Mouse (Mus musculus): ENCODE measurements at regions not wholly inside any gene's neighbourhood (a gene's known extent, or its start where the extent isn't known, plus 50 kb on each side); places are given as distances from the start of the nearest gene placed in this dataset.
"Not testable (repeated sequence)": the region's sequence is repeated elsewhere in the genome, so short reads cannot be mapped to it uniquely, and the experiment has no call there.

DNA sequence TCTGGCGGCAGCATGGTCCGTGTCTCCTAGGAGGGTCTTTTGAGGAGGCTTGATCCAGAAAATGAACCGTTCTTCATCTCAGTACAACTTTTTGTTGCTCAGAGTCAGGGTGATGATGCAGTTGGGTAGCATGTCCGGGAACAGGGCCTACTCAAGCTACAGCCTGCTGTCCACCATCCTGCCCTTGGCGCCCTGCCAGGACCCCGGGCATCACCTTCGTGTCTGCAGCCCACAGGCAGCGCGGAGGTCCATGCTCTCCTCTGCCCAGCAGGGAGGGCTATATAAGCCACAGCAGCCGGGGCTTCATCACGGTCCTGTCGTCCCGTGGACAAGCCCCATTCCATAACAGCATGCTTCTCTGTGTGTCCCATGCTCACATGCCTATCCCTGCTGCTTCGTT lies 107.1 kb upstream of the Klf3 start:
- Histone ChIP-seq H3K4me1 (replicated peaks; ENCODE audit: control insufficient read depth, insufficient read depth, low read length) (no peaks in the 10 kb centered on the region; the same call in 1 of the 2 replicates), H3K4me2 (ENCODE audit: low read depth, low read length, severe bottlenecking) (no peak overlapping the region), H3K9me3 (ENCODE audit: control insufficient read depth, low read length) (no peaks in the 10 kb centered on the region), H3K9ac (ENCODE audit: low read length) (no peak overlapping the region), H3K4me3 (ENCODE audit: low read depth, low read length) (no peak overlapping the region), H3K36me3 (ENCODE audit: control insufficient read depth, insufficient read depth, low read length) (no peaks in the 10 kb centered on the region), H3K27ac (ENCODE audit: low read depth, low read length) (no peak overlapping the region), H3K27me3 (ENCODE audit: control insufficient read depth, insufficient read depth, low read length) (no peaks in the 10 kb centered on the region)
- 92% methylated on average over 14 of the region's 14 CpGs for WGBS
- ATAC-seq (replicated peaks; ENCODE audit: low FRiP score) (no peak), DNase-seq (ENCODE audit: low spot score) (no peak)

DNA sequence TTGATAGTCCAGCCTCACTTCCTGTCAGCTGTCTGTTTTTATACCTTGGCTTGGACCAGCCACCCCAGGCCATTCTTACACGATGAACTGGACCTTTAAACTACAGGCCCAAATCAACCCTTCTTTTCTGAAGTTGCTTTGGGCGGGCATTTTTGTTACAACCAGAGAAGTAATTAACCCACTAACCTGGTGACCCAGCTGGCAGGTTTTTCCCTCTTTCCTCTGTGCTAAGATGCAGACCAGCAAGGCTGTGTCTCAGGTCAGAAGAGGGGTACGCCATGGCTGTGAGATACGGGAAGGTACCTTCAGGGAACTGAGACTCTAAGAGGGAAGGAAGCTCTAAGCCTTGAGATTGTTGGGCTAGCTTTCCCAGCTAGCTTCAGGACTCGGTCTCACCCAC lies 105.7 kb upstream of the Klf3 start:
- Histone ChIP-seq H3K27me3 (ENCODE audit: control insufficient read depth, insufficient read depth, low read length) (no peaks in the 10 kb centered on the region), H3K4me2 (ENCODE audit: low read depth, low read length, severe bottlenecking) (no peak overlapping the region), H3K9me3 (ENCODE audit: control insufficient read depth, low read length) (no peaks in the 10 kb centered on the region), H3K27ac (ENCODE audit: low read depth, low read length) (no peak overlapping the region), H3K9ac (ENCODE audit: low read length) (no peak overlapping the region), H3K4me3 (ENCODE audit: low read depth, low read length) (no peak overlapping the region), H3K36me3 (ENCODE audit: control insufficient read depth, insufficient read depth, low read length) (no peaks in the 10 kb centered on the region), H3K4me1 (replicated peaks; ENCODE audit: control insufficient read depth, insufficient read depth, low read length) (peaks cover 2% of the 10 kb centered on the region; the same call in 1 of the 2 replicates)
- DNase-seq (ENCODE audit: low spot score): peak; percentile 35
- WGBS: 90% methylated on average over 5 of the region's 5 CpGs
- ATAC-seq (replicated peaks; ENCODE audit: low FRiP score): no peak

DNA sequence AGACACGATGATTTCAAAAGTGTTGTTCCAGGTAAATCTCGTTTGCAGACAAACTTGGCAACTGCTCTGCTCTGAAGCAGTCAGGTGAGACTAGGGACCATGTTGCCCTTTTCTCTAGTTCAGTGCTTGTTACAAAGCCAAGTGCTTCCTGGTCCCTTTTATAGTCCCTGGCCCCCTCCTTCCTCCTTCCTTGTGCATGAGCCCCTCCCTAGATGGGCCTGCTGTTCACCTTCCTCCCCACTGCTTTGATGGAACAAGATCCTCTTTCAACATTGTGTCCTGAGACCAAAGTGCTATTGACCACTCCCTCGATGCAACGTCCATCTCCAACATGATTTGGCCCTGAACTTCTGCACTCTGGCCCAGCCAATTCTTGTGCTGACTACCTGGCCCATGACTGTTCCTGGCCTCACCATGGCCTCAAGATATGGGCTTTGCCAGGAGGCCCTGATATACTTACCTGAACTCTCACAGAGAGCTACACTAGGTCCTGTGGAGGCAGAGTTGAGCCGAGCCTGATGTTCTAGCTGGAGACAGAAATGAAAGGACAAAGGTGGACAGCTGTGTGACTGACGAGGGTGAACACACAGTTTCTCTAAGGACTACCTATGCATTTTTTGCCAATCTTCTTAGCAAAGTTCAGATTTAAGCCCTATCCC lies 104.6 kb upstream of the Klf3 start:
- Histone ChIP-seq H3K9ac (ENCODE audit: low read length) (no peak overlapping the region), H3K9me3 (ENCODE audit: control insufficient read depth, low read length) (no peaks in the 10 kb centered on the region), H3K27ac (ENCODE audit: low read depth, low read length) (no peak overlapping the region), H3K36me3 (ENCODE audit: control insufficient read depth, insufficient read depth, low read length) (no peaks in the 10 kb centered on the region), H3K27me3 (ENCODE audit: control insufficient read depth, insufficient read depth, low read length) (no peaks in the 10 kb centered on the region), H3K4me3 (ENCODE audit: low read depth, low read length) (no peak overlapping the region), H3K4me1 (replicated peaks; ENCODE audit: control insufficient read depth, insufficient read depth, low read length) (peaks cover 2% of the 10 kb centered on the region; the same call in 1 of the 2 replicates), H3K4me2 (ENCODE audit: low read depth, low read length, severe bottlenecking) (no peak overlapping the region)
- DNase-seq (ENCODE audit: low spot score) (peak; percentile 30), ATAC-seq (replicated peaks; ENCODE audit: low FRiP score) (no peak)
- WGBS: 87% methylated on average over 6 of the region's 6 CpGs

DNA sequence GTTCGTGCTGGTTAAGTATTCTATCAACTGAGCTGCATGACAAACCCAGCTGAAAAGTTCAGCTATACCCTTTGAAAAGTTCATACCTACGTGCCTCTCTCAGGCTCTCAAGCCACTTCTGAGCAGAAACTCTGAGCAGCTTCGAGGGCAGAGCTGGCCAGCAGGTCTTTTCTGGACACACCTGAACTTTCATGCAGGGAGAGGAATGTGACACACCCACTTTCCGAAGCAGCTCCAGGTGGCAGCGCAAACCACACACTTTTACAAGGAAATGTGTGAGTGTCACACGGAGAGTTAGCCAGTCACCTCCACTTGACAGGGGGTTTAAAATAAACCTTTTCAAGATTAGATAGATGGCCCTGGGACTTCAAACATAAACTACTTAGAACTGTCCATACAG lies 103.2 kb upstream of the Klf3 start:
- Histone ChIP-seq H3K9me3 (ENCODE audit: control insufficient read depth, low read length) (no peaks in the 10 kb centered on the region), H3K4me3 (ENCODE audit: low read depth, low read length) (no peak overlapping the region), H3K27me3 (ENCODE audit: control insufficient read depth, insufficient read depth, low read length) (no peaks in the 10 kb centered on the region), H3K36me3 (ENCODE audit: control insufficient read depth, insufficient read depth, low read length) (no peaks in the 10 kb centered on the region), H3K4me2 (ENCODE audit: low read depth, low read length, severe bottlenecking) (no peak overlapping the region), H3K4me1 (replicated peaks; ENCODE audit: control insufficient read depth, insufficient read depth, low read length) (peaks cover 2% of the 10 kb centered on the region; the same call in 1 of the 2 replicates), H3K9ac (ENCODE audit: low read length) (no peak overlapping the region), H3K27ac (ENCODE audit: low read depth, low read length) (no peak overlapping the region)
- ATAC-seq (replicated peaks; ENCODE audit: low FRiP score): no peak; the same call in 1 of the 2 replicates
- DNase-seq (ENCODE audit: low spot score): peak; percentile 43
- WGBS: 90% methylated on average over 6 of the region's 6 CpGs

DNA sequence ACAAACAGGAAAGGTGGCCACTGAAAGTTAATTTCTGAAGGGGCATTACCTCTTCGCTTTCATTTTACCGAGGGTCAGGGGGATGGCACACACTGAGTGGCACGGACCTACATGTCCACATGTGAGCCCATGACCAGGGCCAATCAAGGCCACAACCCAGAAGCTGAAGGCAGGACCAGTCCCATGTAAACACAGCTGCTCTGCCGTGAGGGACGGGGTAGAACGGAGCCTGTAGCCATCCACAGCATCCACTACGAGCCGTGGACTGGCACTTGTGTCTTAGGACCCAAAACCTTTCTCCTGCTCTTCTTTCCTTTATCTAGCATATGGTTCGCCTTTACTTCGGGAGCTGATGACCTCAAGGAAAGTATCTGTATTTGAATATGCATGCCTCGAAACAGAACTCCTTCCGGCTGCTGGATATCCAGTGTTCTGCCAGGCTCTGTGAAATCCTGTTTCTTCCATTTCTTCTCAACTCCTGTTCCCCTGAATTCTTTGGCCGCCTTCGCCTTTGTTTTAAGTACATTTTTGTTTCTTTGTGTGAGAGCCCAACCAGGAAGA lies 101.9 kb upstream of the Klf3 start:
- no peaks in the 10 kb centered on the region for H3K27me3 ChIP-seq (ENCODE audit: control insufficient read depth, insufficient read depth, low read length)
- no peak overlapping the region for H3K4me3 ChIP-seq (ENCODE audit: low read depth, low read length)
- DNase-seq (ENCODE audit: low spot score) (peak; percentile 42), ATAC-seq (replicated peaks; ENCODE audit: low FRiP score) (no peak)
- H3K9ac ChIP-seq (ENCODE audit: low read length): peak overlapping the region; percentile 14; the same call in 1 of the 2 replicates
- H3K9me3 ChIP-seq (ENCODE audit: control insufficient read depth, low read length): no peaks in the 10 kb centered on the region
- peaks cover 2% of the 10 kb centered on the region; the same call in 1 of the 2 replicates for H3K4me1 ChIP-seq (replicated peaks; ENCODE audit: control insufficient read depth, insufficient read depth, low read length)
- H3K4me2 ChIP-seq (ENCODE audit: low read depth, low read length, severe bottlenecking): no peak overlapping the region
- H3K36me3 ChIP-seq (ENCODE audit: control insufficient read depth, insufficient read depth, low read length): no peaks in the 10 kb centered on the region
- H3K27ac ChIP-seq (ENCODE audit: low read depth, low read length): 0 out of 2 replicates have a peak overlapping the region, but pooled peaks have one; percentile 20
- WGBS: 73% methylated on average over 14 of the region's 14 CpGs

DNA sequence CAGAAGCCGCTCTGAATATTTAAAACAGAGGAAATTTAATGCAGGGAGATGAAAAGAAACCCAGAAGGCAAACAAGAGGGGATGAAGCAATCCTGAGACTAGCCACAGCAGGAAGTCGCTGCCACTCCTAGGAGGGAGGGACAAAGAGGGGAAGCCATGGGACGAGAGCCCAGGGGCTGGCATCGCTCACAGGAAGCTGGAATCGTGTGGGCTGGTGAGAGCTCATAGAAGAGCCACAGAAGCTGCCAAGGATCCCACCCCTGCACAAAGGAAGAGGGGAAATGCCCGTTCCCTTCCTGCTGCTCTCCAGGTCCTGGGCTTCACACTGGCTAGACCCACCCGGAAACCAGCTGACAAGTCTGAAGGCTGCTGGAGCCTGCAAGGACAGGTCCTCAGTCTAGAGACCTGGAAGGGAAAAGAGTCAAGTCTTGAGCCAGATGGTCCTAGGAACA lies 101.4 kb upstream of the Klf3 start:
- H3K4me1 ChIP-seq (replicated peaks; ENCODE audit: control insufficient read depth, insufficient read depth, low read length): peaks cover 3% of the 10 kb centered on the region; the same call in 1 of the 2 replicates
- H3K9me3 ChIP-seq (ENCODE audit: control insufficient read depth, low read length): no peaks in the 10 kb centered on the region
- H3K4me2 ChIP-seq (ENCODE audit: low read depth, low read length, severe bottlenecking): no peak overlapping the region
- H3K9ac ChIP-seq (ENCODE audit: low read length): peak overlapping the region; percentile 14; the same call in 1 of the 2 replicates
- DNase-seq (ENCODE audit: low spot score): peak; percentile 53
- peak; percentile 47; the same call in 1 of the 2 replicates for ATAC-seq (replicated peaks; ENCODE audit: low FRiP score)
- H3K27ac ChIP-seq (ENCODE audit: low read depth, low read length): no peak overlapping the region
- no peaks in the 10 kb centered on the region for H3K36me3 ChIP-seq (ENCODE audit: control insufficient read depth, insufficient read depth, low read length)
- no peak overlapping the region for H3K4me3 ChIP-seq (ENCODE audit: low read depth, low read length)
- 27% methylated on average over 7 of the region's 7 CpGs for WGBS
- H3K27me3 ChIP-seq (ENCODE audit: control insufficient read depth, insufficient read depth, low read length): no peaks in the 10 kb centered on the region

GRCm38 (mm10) chr5:64702404-64702803 lies 100.8 kb upstream of the Klf3 start:
- H3K27ac ChIP-seq (ENCODE audit: low read depth, low read length); ATAC-seq (replicated peaks; ENCODE audit: low FRiP score); H3K4me3 ChIP-seq (ENCODE audit: low read depth, low read length); H3K27me3 ChIP-seq (ENCODE audit: control insufficient read depth, insufficient read depth, low read length); H3K9me3 ChIP-seq (ENCODE audit: control insufficient read depth, low read length); H3K4me2 ChIP-seq (ENCODE audit: low read depth, low read length, severe bottlenecking); H3K36me3 ChIP-seq (ENCODE audit: control insufficient read depth, insufficient read depth, low read length); DNase-seq (ENCODE audit: low spot score); H3K9ac ChIP-seq (ENCODE audit: low read length); H3K4me1 ChIP-seq (replicated peaks; ENCODE audit: control insufficient read depth, insufficient read depth, low read length): not testable (repeated sequence)
- WGBS: 72% methylated on average over 1 of the region's 1 CpGs

DNA sequence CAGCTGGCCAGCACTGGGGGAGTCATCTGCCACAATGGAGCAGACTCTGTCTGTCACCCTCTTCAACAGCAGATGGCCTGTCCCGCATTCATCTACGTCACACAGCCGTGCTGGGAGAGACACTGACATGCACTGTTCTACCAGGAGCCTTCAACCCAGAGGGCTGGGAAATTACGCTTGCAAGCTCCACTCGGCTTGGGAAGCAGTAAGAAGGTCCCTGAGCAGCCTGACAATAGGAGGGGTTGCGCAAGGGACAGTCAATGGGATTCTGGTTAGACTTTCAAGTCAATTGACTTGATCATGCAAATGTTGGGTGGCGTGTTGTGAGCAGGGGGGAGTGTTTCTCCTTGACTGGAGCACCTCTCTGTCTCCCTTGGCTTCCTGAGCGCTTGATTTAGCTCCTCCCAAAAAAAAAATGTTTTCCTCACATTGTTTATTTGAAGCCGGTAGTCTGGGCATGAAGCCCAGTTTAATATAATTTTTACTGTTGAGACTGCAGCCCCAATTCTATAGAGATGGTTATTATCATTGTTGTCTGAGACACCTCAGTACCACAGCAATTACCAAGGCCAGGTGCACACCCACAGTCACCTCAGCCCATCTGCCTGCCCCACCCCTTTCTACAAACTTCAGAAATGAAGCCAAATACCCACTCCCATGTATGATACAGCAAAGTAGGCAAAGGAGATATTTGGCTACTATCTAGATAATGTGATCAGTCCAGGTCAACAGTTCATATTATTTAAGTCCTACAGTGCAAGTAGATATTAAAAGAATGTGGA lies 99.9 kb upstream of the Klf3 start:
- Histone ChIP-seq H3K4me2 (ENCODE audit: low read depth, low read length, severe bottlenecking) (no peak overlapping the region), H3K9me3 (ENCODE audit: control insufficient read depth, low read length) (no peaks in the 10 kb centered on the region), H3K27me3 (ENCODE audit: control insufficient read depth, insufficient read depth, low read length) (no peaks in the 10 kb centered on the region), H3K4me3 (ENCODE audit: low read depth, low read length) (no peak overlapping the region), H3K36me3 (ENCODE audit: control insufficient read depth, insufficient read depth, low read length) (no peaks in the 10 kb centered on the region), H3K27ac (ENCODE audit: low read depth, low read length) (no peak overlapping the region), H3K4me1 (replicated peaks; ENCODE audit: control insufficient read depth, insufficient read depth, low read length) (peaks cover 3% of the 10 kb centered on the region; the same call in 1 of the 2 replicates), H3K9ac (ENCODE audit: low read length) (no peak overlapping the region)
- DNase-seq (ENCODE audit: low spot score): peak; percentile 52
- 65% methylated on average over 9 of the region's 9 CpGs for WGBS
- ATAC-seq (replicated peaks; ENCODE audit: low FRiP score): peak; percentile 47; the same call in 1 of the 2 replicates

Data from forebrain, embryonic 11.5 days (tissue).